Mouse (Mus musculus): ENCODE data around the gene Mrps18a. TPM values are rescaled to one million over a fixed set of nuclear protein-coding genes. Genes with fewer than 3 reads are reported as not detected.

The Mrps18a gene
- polyA plus RNA-seq, 1 experiment from 2014 or later = 44.6 TPM

GRCm38 (mm10) chr17:46118423-46118850 lies 7.7 kb downstream of the Mrps18a start:
- Histone ChIP-seq H3K79me2 (ENCODE audit: inconsistent target) (peaks cover 33% of the 10 kb centered on the region), H3K27ac (no peak overlapping the region), H3K36me3 (ENCODE audit: inconsistent target) (peaks cover 41% of the 10 kb centered on the region; the same call in 1 of the 2 replicates), H3K4me3 (ENCODE audit: inconsistent target) (no peak overlapping the region)
- WGBS (ENCODE audit: missing documents) = 92% methylated on average over 4 of the region's 4 CpGs

- 92% methylated on average over 9 of the region's 10 CpGs for WGBS (ENCODE audit: missing documents)
- H3K27ac ChIP-seq = no peak overlapping the region
- peaks cover 53% of the 10 kb centered on the region for H3K36me3 ChIP-seq (ENCODE audit: inconsistent target)
- no peak overlapping the region for H3K4me3 ChIP-seq (ENCODE audit: inconsistent target)
- peaks cover 21% of the 10 kb centered on the region for H3K79me2 ChIP-seq (ENCODE audit: inconsistent target)
Observed at GRCm38 (mm10) chr17:46119641-46120040, 8.9 kb downstream of the Mrps18a start.

GRCm38 (mm10) chr17:46122791-46123190 lies 12.0 kb downstream of the Mrps18a start:
- H3K36me3 ChIP-seq (ENCODE audit: inconsistent target) = peaks cover 81% of the 10 kb centered on the region
- 90% methylated on average over 4 of the region's 4 CpGs for WGBS (ENCODE audit: missing documents)
- H3K4me3 ChIP-seq (ENCODE audit: inconsistent target) = no peak overlapping the region
- H3K27ac ChIP-seq = no peak overlapping the region
- H3K79me2 ChIP-seq (ENCODE audit: inconsistent target) = no peaks in the 10 kb centered on the region

- Histone ChIP-seq H3K79me2 (ENCODE audit: inconsistent target) (no peaks in the 10 kb centered on the region), H3K4me3 (ENCODE audit: inconsistent target) (no peak overlapping the region), H3K36me3 (ENCODE audit: inconsistent target) (peaks cover 81% of the 10 kb centered on the region), H3K27ac (no peak overlapping the region)
- 98% methylated on average over 4 of the region's 4 CpGs for WGBS (ENCODE audit: missing documents)
Observed at GRCm38 (mm10) chr17:46123285-46123684, 12.5 kb downstream of the Mrps18a start.

- Histone ChIP-seq H3K27ac (no peak overlapping the region), H3K79me2 (ENCODE audit: inconsistent target) (no peaks in the 10 kb centered on the region), H3K4me3 (ENCODE audit: inconsistent target) (no peak overlapping the region), H3K36me3 (ENCODE audit: inconsistent target) (peaks cover 81% of the 10 kb centered on the region)
- WGBS (ENCODE audit: missing documents) = 96% methylated on average over 12 of the region's 12 CpGs
Observed at GRCm38 (mm10) chr17:46123953-46124700, 13.3 kb downstream of the Mrps18a start.

GRCm38 (mm10) chr17:46126608-46127007 lies 15.8 kb downstream of the Mrps18a start:
- peaks cover 75% of the 10 kb centered on the region for H3K36me3 ChIP-seq (ENCODE audit: inconsistent target)
- WGBS (ENCODE audit: missing documents) = 92% methylated on average over 6 of the region's 6 CpGs
- H3K27ac ChIP-seq = no peak overlapping the region
- H3K4me3 ChIP-seq (ENCODE audit: inconsistent target) = no peak overlapping the region
- no peaks in the 10 kb centered on the region for H3K79me2 ChIP-seq (ENCODE audit: inconsistent target)

- Histone ChIP-seq H3K36me3 (ENCODE audit: inconsistent target) (peaks cover 69% of the 10 kb centered on the region), H3K27ac (no peak overlapping the region), H3K4me3 (ENCODE audit: inconsistent target) (no peak overlapping the region), H3K79me2 (ENCODE audit: inconsistent target) (no peaks in the 10 kb centered on the region)
- 97% methylated on average over 6 of the region's 6 CpGs for WGBS (ENCODE audit: missing documents)
Observed at GRCm38 (mm10) chr17:46127814-46128493, 17.2 kb downstream of the Mrps18a start.

- no peak overlapping the region for H3K4me3 ChIP-seq (ENCODE audit: inconsistent target)
- no peak overlapping the region for H3K27ac ChIP-seq
- H3K79me2 ChIP-seq (ENCODE audit: inconsistent target) = no peaks in the 10 kb centered on the region
- peaks cover 49% of the 10 kb centered on the region; the same call in 1 of the 2 replicates for H3K36me3 ChIP-seq (ENCODE audit: inconsistent target)
- WGBS (ENCODE audit: missing documents) = 93% methylated on average over 13 of the region's 13 CpGs
Observed at GRCm38 (mm10) chr17:46129741-46130498, 19.1 kb downstream of the Mrps18a start.

- Histone ChIP-seq H3K27ac (no peak overlapping the region), H3K79me2 (ENCODE audit: inconsistent target) (no peaks in the 10 kb centered on the region), H3K36me3 (ENCODE audit: inconsistent target) (peaks cover 26% of the 10 kb centered on the region; the same call in 1 of the 2 replicates)
Observed at GRCm38 (mm10) chr17:46132058-46132718, 21.4 kb downstream of the Mrps18a start.

GRCm38 (mm10) chr17:46132862-46133261 lies 22.1 kb downstream of the Mrps18a start:
- peaks cover 20% of the 10 kb centered on the region; the same call in 1 of the 2 replicates for H3K36me3 ChIP-seq (ENCODE audit: inconsistent target)
- H3K79me2 ChIP-seq (ENCODE audit: inconsistent target) = no peaks in the 10 kb centered on the region
- 95% methylated on average over 8 of the region's 8 CpGs for WGBS (ENCODE audit: missing documents)
- H3K27ac ChIP-seq = no peak overlapping the region
- H3K4me3 ChIP-seq (ENCODE audit: inconsistent target) = no peak overlapping the region

More at GRCm38 (mm10) chr17:46132058-46132718, 21.4 kb downstream of the Mrps18a start:
- 40% methylated on average over 12 of the region's 12 CpGs for WGBS (ENCODE audit: missing documents)
- no peak overlapping the region for H3K4me3 ChIP-seq (ENCODE audit: inconsistent target)

GRCm38 (mm10) chr17:46138563-46139236 lies 27.9 kb downstream of the Mrps18a start:
- no peaks in the 10 kb centered on the region for H3K79me2 ChIP-seq (ENCODE audit: inconsistent target)
- 76% methylated on average over 8 of the region's 8 CpGs for WGBS (ENCODE audit: missing documents)
- H3K27ac ChIP-seq = no peak overlapping the region
- no peaks in the 10 kb centered on the region for H3K36me3 ChIP-seq (ENCODE audit: inconsistent target)
- no peak overlapping the region for H3K4me3 ChIP-seq (ENCODE audit: inconsistent target)

- Histone ChIP-seq H3K27ac (peak overlapping the region; percentile 31), H3K36me3 (ENCODE audit: inconsistent target) (no peaks in the 10 kb centered on the region), H3K4me3 (ENCODE audit: inconsistent target) (no peak overlapping the region), H3K79me2 (ENCODE audit: inconsistent target) (no peaks in the 10 kb centered on the region)
- 31% methylated on average over 3 of the region's 3 CpGs for WGBS (ENCODE audit: missing documents)
Observed at GRCm38 (mm10) chr17:46139872-46140271, 29.1 kb downstream of the Mrps18a start.

GRCm38 (mm10) chr17:46143578-46144423 lies 33.0 kb downstream of the Mrps18a start, which contains the start of gene Rsph9:
Gene Rsph9 (minus strand): TSS chr17:46144216.
- peak within 1 kb of the TSS; percentile 21; the same call in 1 of the 2 replicates for H3K4me3 ChIP-seq (ENCODE audit: inconsistent target)
- H3K36me3 ChIP-seq (ENCODE audit: inconsistent target) = peaks cover 23% of the 10 kb centered on the region
- peaks cover 11% of the 10 kb centered on the region; the same call in 1 of the 2 replicates for H3K79me2 ChIP-seq (ENCODE audit: inconsistent target)
- H3K27ac ChIP-seq = peak within 1 kb of the TSS; percentile 31; the same call in 1 of the 2 replicates
- 17% methylated on average over 37 of the region's 37 CpGs for whole genome bisulfite sequencing (ENCODE audit: missing documents)
